Mouse (Mus musculus): Measurements from ENCODE around the gene Tm7sf3.

GRCm38 (mm10) chr6:146668606-146669005, 26.0 kb upstream of the Tm7sf3 start:
- TF ChIP-seq CTCF (IDR thresholded peaks at IDR 0.05; ENCODE audit: low read depth) (no peak), EP300 (IDR thresholded peaks at IDR 0.05; ENCODE audit: low read depth) (no peak)
